In the genomic region with DNA sequence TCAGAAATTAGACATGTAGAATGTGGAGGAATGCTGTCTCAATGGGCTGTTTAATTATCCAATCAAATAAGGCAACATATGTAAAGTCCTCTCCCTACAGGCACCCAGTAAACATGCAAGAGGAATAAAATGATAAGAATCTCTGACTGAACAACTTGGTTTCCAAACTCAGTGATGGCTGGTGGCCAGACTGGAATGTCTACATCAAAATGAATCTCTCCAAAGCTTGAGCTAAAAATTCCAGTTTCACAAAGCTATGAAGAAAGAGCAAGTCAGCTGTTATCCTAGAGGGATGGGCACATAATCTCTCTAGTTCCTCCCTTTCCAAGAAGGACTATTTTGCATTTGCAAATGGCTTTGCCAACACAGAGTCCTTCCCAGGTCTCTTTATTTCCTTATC, we compare ENCODE assay signal across 20 mouse cellular contexts.
DNase-seq lines count a peak whose midpoint lies in the region; TF ChIP-seq lines count a peak whose summit lies in the region.
"Had no signal": no experiment of that assay in that cellular context is flagged by ENCODE, and none has a peak within 500 bp of the region (broad histone marks: within the 10 kb centered on the region; RNA-seq: fewer than 3 reads in every experiment).

No protein-coding gene starts in this region.

- no peak for TF ChIP-seq POLR2A in embryonic fibroblast, embryonic 13.5 days (IDR thresholded peaks at IDR 0.05; ENCODE audit: low read depth, low read length)

- DNase-seq in layer of hippocampus, adult 2 months (ENCODE audit: low spot score in 2 of 2): no peak
- no peak for DNase-seq in layer of hippocampus, postnatal 14 days (ENCODE audit: low spot score in 2 of 2)
- DNase-seq in lung, postnatal 14 days: peak; percentile 10
- DNase-seq in lung, adult 18-20 months: no peak
- peak; percentile 63 for DNase-seq in telencephalon, adult 2 months (ENCODE audit: low read depth, low spot score)
- no peak for DNase-seq in thymus, postnatal 25 days
- DNase-seq: adrenal gland, adult 2 months; cerebellum, adult 8-10 months; kidney, adult 18-20 months; liver, embryonic 13.5 days; thymus, adult 18-20 months had no signal

- peaks cover 2% of the 10 kb centered on the region for H3K4me1 ChIP-seq in embryonic fibroblast, embryonic 13.5 days (ENCODE audit: control insufficient read depth, insufficient read depth, low read length)
- H3K4me1 ChIP-seq: liver, embryonic 13.5 days; midbrain, embryonic 10.5 days had no signal

- TF ChIP-seq CTCF in layer of hippocampus, adult 2 months (conservative IDR thresholded peaks at IDR 0.05): no peak
- no peak for TF ChIP-seq CTCF in embryonic fibroblast, embryonic 13.5 days (IDR thresholded peaks at IDR 0.05; ENCODE audit: borderline replicate concordance, insufficient read depth, low read length)

- peak overlapping the region; percentile 37; the same call in 1 of the 2 replicates for H3K27ac ChIP-seq in layer of hippocampus, adult 2 months
- H3K27ac ChIP-seq in embryonic fibroblast, embryonic 13.5 days (ENCODE audit: insufficient read depth, low read length): peak overlapping the region; percentile 54; the same call in 1 of the 2 replicates
- H3K27ac ChIP-seq: embryonic facial prominence, embryonic 10.5 days; forebrain, embryonic 15.5 days; hindbrain, postnatal 0 days; kidney, postnatal 0 days; limb, embryonic 13.5 days; liver, embryonic 13.5 days; macrophage; midbrain, embryonic 10.5 days had no signal

- no peak overlapping the region for H3K4me3 ChIP-seq in layer of hippocampus, adult 2 months
- no peak overlapping the region for H3K4me3 ChIP-seq in embryonic fibroblast, embryonic 13.5 days (ENCODE audit: insufficient read depth, low read length)
- H3K4me3 ChIP-seq: embryonic facial prominence, embryonic 10.5 days; erythroblast, embryonic 14.5 days; forebrain, embryonic 15.5 days; limb, embryonic 13.5 days; liver, embryonic 13.5 days; midbrain, embryonic 10.5 days had no signal

Comparison
In these comparisons a context has a peak if more than half of its experiments do, and no peak if none do; other contexts are left out.
1. DNase-seq: peak in lung, postnatal 14 days (single experiment) and telencephalon, adult 2 months (single experiment); none in layer of hippocampus, adult 2 months (0 of 2), layer of hippocampus, postnatal 14 days (0 of 2), lung, adult 18-20 months (0 of 2) and thymus, postnatal 25 days (single experiment).